Mouse (Mus musculus) left cerebral cortex, postnatal 25 days (tissue): ENCODE measurements at regions not wholly inside any gene's neighbourhood (a gene's known extent, or its start where the extent isn't known, plus 50 kb on each side); places are given as distances from the start of the nearest gene placed in this dataset.
"Not testable (repeated sequence)": the region's sequence is repeated elsewhere in the genome, so short reads cannot be mapped to it uniquely, and the experiment has no call there.

Experiments
- DNase-seq, 2 experiments: peaks; one replicate each; pipeline ENCODE4 v3.0.0; 2022; ENCODE audit warnings: low spot score in 2 of 2, mixed read lengths in 1 of 2
- intact Hi-C: fragments of 180-260 bp; cut with DNase I; formaldehyde crosslinking; loops from one replicate; pipeline ENCODE4 v1.15.1; 2025

DNA sequence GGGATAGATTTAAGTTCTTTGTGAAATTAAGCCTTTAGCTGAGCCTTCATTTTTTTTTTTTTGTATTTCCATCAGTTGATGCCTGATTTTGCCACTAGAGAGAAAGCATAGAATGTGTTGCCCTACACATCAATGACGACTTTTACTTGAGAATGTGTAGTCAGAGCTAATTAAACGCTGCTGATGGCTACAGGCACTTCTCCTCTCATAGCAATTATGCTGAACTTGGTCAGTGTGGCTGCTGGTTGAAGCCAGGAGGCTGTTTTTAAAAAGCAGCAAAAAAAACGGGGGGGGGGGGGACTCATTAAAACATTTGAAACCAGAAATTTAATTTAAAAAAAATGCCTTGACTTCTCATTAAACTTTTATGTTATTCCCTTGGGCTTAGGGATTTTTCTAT, 324.4 kb upstream of the Nectin3 start:
- DNase-seq, result no peak
- intact Hi-C loops, result no loop called here

DNA sequence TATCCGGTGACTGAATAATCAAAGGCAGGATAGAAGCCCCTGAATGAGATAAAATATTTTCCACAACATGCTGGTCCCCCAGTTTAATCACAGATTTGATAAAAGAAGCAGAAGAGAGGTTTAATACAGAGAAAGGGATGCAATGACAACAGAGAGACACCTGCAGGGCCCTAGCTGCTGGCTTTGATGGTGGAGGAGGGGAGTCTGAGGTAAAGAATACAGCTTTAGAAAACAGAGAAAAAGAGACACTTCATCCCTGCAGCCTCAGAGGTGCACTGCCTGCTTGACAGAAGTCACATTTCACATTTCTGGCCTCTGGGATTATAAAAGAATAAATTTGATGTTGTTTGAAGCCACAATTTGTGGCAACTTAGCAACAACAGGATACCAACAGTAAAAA, 319.9 kb upstream of the Nectin3 start:
- no peak for DNase-seq
- intact Hi-C loops, result no loop called here

DNA sequence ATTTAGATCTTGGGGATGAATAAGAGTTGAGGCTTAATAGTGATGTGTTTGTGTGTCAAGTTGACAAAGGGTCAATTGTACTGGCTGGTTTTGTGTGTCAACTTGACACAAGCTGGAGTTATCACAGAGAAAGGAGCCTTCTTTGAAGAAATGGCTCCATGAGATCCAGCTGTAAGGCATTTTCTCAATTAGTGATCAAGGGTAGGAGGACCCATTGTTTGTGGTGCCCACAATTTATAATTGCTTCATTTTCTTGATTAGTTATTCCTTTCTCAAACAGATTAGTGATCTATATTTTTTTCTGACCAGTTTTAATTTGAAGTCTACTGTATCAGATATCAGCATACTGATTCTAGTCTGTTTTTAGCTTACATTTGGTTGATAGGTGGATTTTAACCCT, 313.5 kb upstream of the Nectin3 start:
- intact Hi-C loops, DNase-seq: not testable (repeated sequence)

DNA sequence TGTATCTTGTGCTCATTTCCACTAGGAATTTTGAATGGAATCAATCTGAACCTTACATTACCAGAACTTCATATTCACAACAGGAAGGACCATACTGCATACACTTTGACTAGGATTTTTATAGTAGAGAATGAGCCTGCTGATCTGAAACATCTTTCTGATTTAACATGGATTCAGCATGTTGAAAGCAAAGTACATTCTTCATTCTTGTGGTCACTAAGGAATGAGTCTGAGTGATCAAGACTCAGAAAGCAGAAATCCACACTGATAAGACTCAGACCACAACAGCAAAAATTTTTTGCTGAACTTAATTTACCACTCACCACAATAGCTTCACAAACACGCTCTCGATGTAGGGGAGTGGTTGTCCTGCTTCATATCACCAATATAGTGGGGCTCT, 309.2 kb upstream of the Nectin3 start:
- no peak for DNase-seq
- intact Hi-C loops, result no loop called here

DNA sequence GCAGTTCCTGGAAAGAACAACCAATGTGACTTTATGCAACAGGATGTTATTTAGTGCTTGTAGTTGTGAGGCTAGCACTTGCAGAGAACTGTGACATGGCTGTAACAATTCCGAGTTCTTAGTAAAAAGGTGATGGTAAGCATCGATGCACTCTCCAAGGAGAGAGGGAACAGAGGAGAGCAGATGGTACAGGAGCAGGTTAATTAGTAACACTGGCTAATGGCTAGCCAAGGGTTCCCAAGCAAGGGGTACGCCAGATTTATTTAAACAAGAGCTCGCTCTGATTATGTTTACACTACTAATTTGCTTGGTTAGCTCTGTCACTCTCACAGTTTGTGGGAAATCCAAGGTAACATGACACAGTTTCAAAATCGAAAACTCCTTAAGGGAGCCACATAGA, 278.0 kb upstream of the Nectin3 start:
- no peak for DNase-seq
- intact Hi-C loops, result no loop called here

DNA sequence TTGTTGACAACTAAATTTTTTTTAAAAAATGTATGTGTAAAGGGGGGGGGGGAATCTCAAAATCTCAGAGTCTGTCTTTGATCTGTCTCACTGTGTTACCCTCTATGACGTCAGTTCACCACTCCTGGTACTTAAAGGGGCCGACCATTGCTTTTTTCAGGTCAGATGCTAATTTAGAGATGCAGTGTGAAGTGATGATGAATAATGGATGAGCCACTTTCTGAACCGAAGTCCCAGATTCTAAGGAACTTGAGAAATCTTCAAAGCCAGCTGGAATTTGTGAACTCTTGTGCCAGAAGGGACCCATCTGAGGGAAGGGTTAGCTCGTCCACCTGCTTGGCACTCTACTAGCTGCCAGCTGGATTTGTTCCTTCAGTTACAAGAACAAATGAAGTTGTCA, 271.1 kb upstream of the Nectin3 start:
- intact Hi-C loops, result no loop called here
- peak in 1 of 2 experiments; percentile 51 for DNase-seq

DNA sequence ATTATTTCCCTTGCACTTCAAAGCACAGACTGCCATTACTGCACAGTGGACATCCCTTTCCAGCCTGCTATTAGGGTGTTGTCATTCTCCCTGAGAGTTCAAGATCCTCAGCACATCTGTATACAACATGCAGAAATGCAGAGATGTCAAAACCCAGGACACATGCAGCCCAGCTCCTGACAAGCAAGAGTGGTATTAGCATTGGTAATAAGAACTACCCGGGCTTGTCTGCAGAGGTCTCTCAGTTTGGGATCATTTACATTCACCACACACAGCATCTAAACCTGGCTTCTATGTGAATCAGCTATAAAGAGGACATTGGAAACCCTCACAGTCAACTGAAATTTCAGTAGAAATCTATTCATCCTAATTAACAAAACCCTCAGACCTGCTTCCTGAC, 270.1 kb upstream of the Nectin3 start:
- intact Hi-C loops, result no loop called here
- DNase-seq, result no peak

DNA sequence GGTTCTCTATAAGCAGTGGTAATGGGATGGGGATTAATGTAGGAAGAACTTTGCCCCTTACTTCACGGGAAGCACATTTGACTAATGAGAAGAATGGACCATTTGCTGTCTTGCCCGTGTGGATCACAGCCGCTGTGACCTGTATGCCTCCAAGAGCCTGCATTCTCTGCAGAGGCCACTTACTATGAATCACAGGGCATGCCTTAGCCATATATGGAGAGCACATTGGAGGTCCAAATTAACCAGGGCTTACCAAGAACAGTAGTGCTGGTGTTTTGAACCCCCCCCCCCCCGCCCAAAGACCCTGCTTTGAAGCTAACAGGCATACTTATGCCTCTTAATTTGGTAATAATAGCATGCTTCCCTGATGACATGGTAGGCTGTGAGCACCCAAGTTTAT, 236.8 kb upstream of the Nectin3 start:
- intact Hi-C loops, result no loop called here

DNA sequence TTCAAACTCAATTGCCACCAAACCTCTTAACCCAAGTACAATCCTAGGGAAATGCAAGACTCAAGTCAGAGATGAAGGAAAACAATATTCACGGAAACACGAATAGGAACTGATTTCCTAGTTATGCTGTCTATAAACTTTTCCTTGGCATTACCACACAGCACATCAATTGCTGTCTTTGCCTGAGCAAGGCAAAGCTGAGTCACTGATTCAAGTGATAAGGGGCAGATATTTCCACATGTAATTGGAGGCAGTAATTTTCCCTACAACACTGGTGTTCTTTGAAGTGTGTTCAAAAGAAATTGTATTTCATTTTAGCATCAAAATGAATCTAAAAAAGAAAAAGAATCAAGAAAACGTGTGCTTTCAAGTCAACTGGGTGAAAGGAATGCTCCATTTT, 230.1 kb upstream of the Nectin3 start:
- no peak for DNase-seq
- intact Hi-C loops, result no loop called here

More for the DNA sequence above, 236.8 kb upstream of the Nectin3 start:
- no peak for DNase-seq

DNA sequence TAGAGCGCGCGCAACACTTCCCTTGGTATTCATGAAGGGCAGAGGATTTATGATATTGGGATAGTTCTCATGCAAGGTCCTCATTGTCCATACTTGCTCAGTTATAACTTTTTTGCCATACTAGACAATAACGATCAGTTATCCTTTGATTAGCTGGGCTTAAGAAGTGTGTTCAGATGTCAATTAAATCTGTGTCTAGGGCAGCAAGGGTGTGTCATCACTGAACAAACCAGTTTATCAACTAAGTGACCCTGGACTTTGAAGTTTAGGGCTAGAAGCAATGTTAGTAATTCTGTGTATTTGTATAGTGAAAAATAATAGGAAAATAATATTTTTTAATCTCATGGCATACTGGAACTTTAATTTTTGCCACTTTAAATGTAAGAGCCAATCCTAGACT, 225.3 kb upstream of the Nectin3 start:
- DNase-seq, result no peak
- intact Hi-C loops, result no loop called here

DNA sequence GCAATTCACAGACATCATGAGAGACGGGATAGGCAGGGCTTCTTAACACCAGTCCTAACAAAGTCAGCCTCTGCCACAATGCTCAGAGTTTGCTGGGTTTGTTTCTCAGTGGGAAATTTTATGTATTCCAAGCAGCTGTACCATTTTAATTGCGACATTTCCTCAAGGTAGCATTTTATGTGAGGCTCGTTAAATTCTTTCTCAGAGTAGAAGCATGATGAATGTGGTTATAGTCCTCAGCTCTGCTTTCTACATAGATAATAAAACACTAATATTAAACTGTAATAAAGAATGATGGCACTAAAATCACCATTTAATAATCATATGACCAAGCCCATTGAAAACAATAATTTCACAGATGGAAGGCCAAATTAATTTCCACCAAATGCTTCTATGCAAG, 181.5 kb upstream of the Nectin3 start:
- no peak for DNase-seq
- intact Hi-C loops, result no loop called here

DNA sequence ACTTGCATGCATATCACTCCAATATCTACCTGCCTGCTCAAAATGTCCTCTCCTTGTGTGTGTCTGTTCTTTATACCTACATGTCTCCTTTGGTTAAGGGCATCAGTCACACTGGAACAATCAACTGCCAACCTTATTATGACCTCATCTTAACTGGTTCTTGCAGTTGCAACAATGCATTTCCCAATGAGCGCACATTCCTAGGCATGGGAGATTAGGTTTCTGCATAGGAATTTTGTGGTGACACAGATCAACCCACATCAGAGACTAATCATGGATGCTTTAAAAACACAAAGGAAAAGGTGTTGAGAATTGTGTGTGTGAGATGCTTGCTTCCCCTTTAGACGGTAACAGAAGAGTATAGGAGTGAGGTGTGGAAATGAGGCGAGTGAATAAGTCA, 171.3 kb upstream of the Nectin3 start:
- DNase-seq, result no peak
- intact Hi-C loops, result no loop called here

DNA sequence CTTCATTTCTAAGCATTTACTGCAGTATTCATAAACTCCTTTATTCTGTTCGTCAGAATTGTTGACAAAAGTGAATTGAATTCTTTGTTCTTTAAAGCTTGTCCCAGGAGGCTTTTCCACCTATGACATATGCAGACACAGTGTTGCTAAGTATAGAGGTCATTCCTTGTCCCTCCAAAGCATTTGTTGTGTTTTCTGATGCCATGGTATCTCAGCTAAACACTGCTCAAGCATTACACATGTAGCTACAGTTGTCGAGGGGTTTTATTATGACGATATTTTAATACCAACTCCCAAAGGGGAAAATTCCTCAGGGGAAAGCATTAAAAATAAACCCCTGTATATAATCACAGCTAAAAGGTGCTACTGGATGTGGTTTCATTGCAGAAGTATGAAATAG, 167.2 kb upstream of the Nectin3 start:
- DNase-seq, result no peak
- intact Hi-C loops, result no loop called here

DNA sequence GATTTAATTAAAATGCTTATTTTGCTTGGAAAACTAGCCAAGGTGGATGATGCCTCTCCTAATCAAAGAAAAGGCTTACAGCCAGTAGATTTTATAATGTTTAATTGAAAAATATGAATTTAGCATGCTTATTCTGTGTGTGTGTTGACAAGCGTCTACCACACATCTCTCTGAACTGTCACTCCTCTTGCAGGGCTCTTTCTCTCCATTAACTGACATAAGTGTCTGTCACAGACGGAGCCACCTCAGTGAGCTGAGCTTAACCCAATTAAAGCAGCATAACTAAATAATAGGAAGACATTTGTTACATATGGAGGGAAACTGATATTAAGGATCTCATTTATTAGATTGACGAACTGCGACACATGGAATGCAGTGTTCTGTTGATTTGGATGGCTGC, 164.7 kb upstream of the Nectin3 start:
- DNase-seq, result no peak
- intact Hi-C loops, result no loop called here

DNA sequence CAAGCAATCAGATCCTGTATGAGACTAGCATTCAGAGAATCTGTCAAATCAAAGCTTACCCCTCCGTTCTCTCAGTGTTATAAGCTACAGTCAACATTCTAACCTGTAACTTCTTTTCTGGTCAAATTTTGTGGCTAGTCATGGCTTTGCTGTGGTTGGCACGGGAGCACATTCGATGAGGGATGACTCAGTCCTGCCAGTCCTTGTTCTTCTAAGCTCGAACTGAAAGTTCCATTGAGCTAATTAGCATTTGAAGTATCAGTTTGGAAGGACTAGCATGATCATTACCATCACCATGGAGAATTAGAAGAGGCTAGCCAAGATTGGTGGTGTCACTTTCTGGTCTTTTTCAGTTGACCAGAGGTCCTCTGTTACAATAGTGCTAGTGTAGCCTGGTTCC, 156.7 kb upstream of the Nectin3 start:
- DNase-seq, result no peak
- intact Hi-C loops, result no loop called here

DNA sequence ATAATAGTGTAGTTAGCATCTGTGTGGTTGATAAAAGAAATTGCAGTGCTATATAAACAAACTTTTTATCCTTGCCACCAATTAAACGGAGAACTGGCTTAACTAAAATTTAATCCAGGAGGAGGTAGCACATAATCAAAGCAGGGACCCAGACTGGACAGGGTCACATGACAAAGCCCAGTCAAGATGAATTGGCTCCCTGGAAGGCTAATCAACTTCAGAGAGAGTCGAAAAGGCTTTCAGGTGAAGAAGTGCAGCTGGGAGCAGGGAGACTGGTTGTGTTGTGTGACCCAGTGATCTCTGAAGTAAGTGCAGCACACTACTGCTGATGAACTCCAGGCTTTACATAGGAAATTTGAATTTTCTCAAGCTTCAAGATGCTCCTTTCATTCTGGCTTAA, 127.5 kb upstream of the Nectin3 start:
- DNase-seq, result no peak
- intact Hi-C loops, result no loop called here

DNA sequence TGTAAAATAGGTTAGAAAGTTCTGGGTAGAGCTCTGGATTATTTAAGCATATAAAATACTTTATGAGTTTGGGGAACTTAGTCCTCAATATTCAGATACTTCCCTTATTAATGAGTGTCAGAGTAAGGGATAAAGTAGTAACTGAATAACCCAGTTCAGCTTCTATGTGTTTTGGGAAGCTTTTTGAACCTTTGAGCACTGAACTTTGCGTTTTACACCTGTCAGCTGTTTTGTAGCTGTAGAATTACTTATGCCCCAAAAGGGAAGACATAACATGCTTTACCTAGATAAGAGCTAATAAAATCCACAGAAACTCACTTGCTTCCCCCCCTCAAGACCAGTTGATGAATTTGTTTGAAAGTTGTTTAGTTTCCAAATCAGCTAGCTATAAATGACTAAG, 124.9 kb upstream of the Nectin3 start:
- intact Hi-C loops, result no loop called here
- DNase-seq, result no peak

DNA sequence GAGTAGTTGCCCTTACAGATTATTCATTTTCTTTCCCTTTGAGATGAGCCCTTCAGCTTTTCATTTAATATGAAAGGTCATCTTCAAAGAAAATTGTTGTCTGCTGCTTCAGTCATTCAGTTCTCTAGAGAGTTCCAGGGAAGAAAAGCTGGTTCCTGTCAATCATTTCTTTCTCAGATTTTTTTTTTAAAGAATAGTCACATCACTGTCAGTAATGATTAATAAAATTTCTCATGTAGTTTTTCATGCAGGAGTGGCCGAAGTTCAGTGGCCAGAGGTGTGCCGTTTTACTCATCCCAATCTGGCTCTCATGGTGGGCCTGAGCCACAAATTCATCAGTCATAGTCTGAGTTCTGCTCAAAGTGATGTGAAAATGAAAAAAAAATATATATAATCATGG, 121.5 kb upstream of the Nectin3 start:
- no peak for DNase-seq
- intact Hi-C loops, result no loop called here

DNA sequence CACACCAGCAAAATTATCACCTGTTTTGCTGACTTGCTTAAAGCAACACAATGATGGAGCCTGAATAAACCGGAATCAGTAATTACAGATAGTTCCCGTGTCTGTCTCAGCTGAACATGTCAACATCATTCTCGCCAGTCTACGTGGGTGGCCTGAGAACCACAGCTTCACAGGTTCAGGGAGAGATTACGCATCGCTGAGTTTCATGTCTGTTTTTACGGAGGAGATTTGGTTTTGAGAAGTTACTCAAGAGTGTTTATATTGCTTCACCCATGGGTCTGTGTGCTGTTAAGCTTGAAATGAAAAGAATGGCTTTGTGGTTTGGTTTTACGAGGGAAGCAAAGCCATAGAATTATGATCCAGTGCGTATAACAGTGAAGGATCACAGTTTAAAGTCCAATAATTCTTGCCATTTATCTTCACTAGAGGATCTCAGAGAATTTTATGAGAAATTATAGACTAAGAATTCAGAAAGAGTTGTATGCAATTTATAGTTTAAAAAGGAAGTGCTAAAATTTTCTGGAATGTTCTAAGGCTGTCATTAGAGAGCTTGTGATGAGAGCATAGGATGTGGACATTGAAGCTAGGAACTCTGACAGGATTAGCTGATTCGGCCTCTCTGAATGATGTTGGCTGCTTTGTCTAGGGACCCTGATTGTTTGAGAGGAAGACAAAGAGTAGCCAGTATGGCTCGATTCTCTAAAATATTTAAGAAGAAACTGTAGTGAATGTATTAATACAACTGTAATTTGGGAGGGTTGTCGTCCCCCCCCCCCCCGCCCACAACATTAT, 119.4 kb upstream of the Nectin3 start:
- peak in 1 of 2 experiments; percentile 3 for DNase-seq
- intact Hi-C loops, result no loop called here

DNA sequence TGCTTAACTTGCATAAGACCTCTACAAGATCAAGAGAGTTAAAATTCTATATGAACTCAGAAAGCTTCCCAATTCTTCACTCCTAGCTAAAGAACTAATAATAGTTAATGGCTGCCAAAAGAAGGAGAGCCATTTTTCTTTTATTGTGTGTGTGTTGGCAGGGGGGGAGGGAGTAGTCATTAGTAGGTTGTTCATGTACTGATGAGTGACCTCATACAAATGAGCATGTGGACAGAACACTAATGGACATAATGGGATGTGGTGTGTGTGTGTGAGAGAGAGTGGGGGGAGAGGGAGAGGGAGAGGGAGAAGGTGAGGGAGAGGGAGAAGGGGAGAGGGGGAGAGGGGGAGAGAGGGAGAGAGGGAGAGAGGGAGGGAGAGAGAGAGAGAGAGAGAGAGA, 118.3 kb upstream of the Nectin3 start:
- intact Hi-C loops, result no loop called here
- DNase-seq, result no peak

DNA sequence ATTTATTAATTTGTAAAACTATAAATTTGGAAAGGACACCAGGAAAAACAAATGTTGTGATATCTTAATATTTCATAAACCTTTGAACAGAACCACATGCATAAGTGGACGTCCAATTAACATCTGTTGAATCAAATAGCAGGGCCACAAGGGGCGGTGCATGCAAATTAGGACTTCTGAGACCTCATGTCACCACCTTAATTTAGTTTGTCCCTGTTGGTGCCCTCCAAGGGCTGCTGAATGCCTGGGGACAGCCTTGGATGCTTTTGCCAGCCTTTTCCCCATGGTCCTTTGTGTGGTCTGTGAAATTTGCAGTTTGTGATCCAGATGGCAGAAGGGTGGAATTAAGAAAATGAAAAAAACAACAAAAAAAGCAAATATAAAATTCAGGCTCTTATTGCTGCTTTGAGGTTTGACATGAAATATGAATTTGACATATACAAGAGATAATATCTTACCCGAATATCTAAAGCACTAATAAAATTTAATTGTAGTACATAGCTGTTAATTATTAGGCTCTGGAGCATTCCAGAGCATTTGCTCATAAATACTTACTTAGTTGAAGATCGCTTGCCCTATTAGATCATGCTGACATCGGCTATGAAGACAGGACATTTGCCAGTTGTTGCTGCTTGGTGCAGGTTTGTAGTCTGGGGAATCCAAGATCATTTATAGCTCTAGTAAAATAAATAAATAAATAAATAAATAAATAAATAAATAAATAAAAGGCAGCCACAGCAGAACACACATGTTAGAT, 114.9 kb upstream of the Nectin3 start:
- no peak for DNase-seq
- intact Hi-C loops, result no loop called here

DNA sequence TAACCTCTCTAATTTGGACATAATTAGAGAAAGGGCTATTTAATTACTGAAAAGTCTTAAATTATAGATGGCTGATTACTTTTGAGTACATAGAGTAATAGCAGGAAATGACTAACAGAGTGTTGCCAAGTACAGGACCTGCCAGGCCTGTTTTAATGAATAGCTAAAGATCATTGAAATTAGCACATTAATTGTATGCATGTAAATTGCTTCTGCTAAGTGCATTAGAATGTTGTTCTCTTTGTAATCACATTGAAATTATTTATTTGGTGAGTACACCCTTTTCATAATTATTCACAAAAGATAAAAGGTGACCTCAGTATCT, 107.5 kb upstream of the Nectin3 start:
- intact Hi-C loops, result no loop called here

More for the DNA sequence above, 107.5 kb upstream of the Nectin3 start:
- DNase-seq, result no peak
